Mouse (Mus musculus): ENCODE measurements around the gene Tas2r125. TPM values are rescaled to one million over a fixed set of nuclear protein-coding genes. Genes with fewer than 3 reads are reported as not detected.
"Not testable (repeated sequence)": the region's sequence is repeated elsewhere in the genome, so short reads cannot be mapped to it uniquely, and the experiment has no call there.

Tas2r125 gene
- not detected for total RNA-seq (2021)
- long read RNA-seq, experiment 1, result 0 reads
- long read RNA-seq, experiment 2, result 0 reads

GRCm38 (mm10) chr6:132909351-132909750 lies at the start of gene Tas2r125:
Tas2r125 (plus strand) TSS chr6:132909651.
- no peak for DNase-seq (ENCODE audit: low spot score in 2 of 2)

GRCm38 (mm10) chr6:132867708-132868107 lies 41.7 kb upstream of the Tas2r125 start, which contains the start of gene Tas2r110:
Tas2r110 (plus strand) TSS chr6:132868008.
- no peak for DNase-seq (ENCODE audit: low spot score in 2 of 2)

DNA sequence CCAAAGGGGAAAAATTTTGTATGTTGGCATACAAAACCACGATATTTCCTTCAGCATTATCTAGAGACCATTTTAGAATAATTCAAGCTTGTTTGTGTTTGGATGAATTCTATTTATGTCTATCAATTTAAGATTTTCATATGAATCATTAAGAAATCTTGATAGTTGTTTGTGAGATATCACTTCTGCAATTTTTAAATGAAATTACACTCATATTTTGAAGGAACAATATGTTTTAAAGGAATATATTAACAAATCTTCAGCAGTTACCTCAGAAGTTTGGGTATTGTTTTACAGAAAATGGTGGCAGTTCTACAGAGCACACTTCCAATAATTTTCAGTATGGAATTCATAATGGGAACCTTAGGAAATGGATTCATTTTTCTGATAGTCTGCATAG lies 16.7 kb upstream of the Tas2r125 start, which contains the start of gene Tas2r113:
Gene Tas2r113, plus strand, starts transcription at position 301 of the 400 bp plus-strand sequence.
- DNase-seq (ENCODE audit: low spot score in 2 of 2), result no peak

- DNase-seq (ENCODE audit: low spot score in 2 of 2), result not testable (repeated sequence)
Measured at GRCm38 (mm10) chr6:132941376-132941775, 31.9 kb downstream of the Tas2r125 start.

DNA sequence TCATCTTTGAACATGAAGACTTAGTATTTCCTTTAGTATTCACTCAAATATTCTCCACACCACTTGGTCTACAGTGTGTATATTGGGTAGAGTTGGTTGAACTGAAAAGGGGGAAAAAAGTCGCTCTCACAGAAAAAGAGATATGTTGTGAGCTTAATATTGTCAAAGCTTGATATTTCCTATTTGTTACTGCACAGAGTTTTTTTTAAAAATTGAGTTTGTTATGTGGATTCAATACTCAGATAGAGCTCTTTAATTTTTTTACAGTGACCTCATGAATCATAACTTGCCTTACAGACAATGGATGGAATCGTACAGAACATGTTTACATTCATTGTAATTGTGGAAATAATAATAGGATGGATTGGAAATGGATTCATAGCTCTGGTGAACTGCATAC lies 41.4 kb downstream of the Tas2r125 start, which contains the start of gene Tas2r129:
Gene Tas2r129, plus strand, starts transcription at position 301 of the 400 bp plus-strand sequence.
- DNase-seq (ENCODE audit: low spot score in 2 of 2), result no peak

GRCm38 (mm10) chr6:132957819-132958218 lies 48.4 kb downstream of the Tas2r125 start, which contains the start of gene Tas2r131:
Tas2r131 (minus strand) TSS chr6:132957919.
- no peak for DNase-seq (ENCODE audit: low spot score in 2 of 2)

Other genes starting within 250 kb of the Tas2r125 start
- gene Tas2r121, start 208.6 kb upstream of the Tas2r125 start, total RNA-seq (2021), result not detected
- not detected for gene Tas2r122, start 197.7 kb upstream of the Tas2r125 start, total RNA-seq (2021)
- not detected for gene Tas2r115, start 171.6 kb upstream of the Tas2r125 start, total RNA-seq (2021)
- gene Tas2r124, start 154.9 kb upstream of the Tas2r125 start, total RNA-seq (2021), result not detected
- not detected for gene Tas2r102, start 147.5 kb upstream of the Tas2r125 start, total RNA-seq (2021)
- gene Tas2r136, start 131.5 kb upstream of the Tas2r125 start, total RNA-seq (2021), result not detected
- not detected for gene Tas2r117, start 106.8 kb upstream of the Tas2r125 start, total RNA-seq (2021)
- gene Tas2r123, start 62.5 kb upstream of the Tas2r125 start, total RNA-seq (2021), result not detected
- not detected for gene Tas2r116, start 54.2 kb upstream of the Tas2r125 start, total RNA-seq (2021)
- gene Tas2r110, start 41.6 kb upstream of the Tas2r125 start, total RNA-seq (2021), result not detected
- gene Tas2r113, start 16.6 kb upstream of the Tas2r125 start, total RNA-seq (2021), result not detected
- gene Tas2r129, start 41.5 kb downstream of the Tas2r125 start, total RNA-seq (2021), result not detected
- not detected for gene Tas2r131, start 48.3 kb downstream of the Tas2r125 start, total RNA-seq (2021)
- gene Tas2r109, start 71.3 kb downstream of the Tas2r125 start, total RNA-seq (2021), result not detected
- not detected for gene Tas2r103, start 127.5 kb downstream of the Tas2r125 start, total RNA-seq (2021)
- not detected for gene Tas2r140, start 146.2 kb downstream of the Tas2r125 start, total RNA-seq (2021)
- gene Smim10l1, start 195.3 kb downstream of the Tas2r125 start, total RNA-seq (2021), result 10 to 100 TPM; 54.0 to 54.1 TPM